Mouse (Mus musculus): ENCODE measurements around the gene Gm3278. TPM values are rescaled to one million over a fixed set of nuclear protein-coding genes. Genes with fewer than 3 reads are reported as not detected.
"Not testable (repeated sequence)": the region's sequence is repeated elsewhere in the genome, so short reads cannot be mapped to it uniquely, and the experiment has no call there.

The Gm3278 gene
- total RNA-seq (2021) = not detected
- long read RNA-seq, experiment 1 = 0 reads
- long read RNA-seq, experiment 2 = 0 reads

DNA sequence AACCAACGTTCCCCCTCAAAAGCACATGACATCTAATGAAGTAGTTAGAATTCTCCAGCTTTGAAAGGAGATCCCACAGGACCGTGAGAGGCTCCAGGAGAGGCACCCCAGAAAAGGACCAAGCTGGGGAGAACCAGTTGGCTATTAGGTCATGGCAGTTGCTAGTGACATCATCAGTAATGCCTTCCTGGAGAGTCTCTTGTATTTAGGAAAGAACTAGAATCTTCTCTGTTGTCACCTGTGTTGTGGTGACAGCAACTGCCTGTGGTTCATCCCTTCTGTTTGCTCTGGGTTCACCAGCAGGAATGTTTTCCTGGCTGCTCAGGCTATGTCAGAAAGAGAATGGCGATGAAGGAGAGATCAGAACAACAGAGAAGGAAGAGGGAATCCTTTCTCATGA is at the start of gene Gm3278:
Gene Gm3278, plus strand, starts transcription at position 301 of the 400 bp plus-strand sequence.
- DNase-seq; intact Hi-C loops (cut with DNase I; ENCODE audit: low total_unique reads): not testable (repeated sequence)

GRCm38 (mm10) chr14:4855299-4855980 is 36.8 kb upstream of the Gm3278 start, which contains the start of gene Gm3264:
Gene Gm3264 (plus strand): TSS chr14:4855576.
- intact Hi-C loops (cut with DNase I; ENCODE audit: low total_unique reads) = not testable (repeated sequence)
- peak; percentile 5 for DNase-seq

Other genes with a start within 250 kb of the Gm3278 start
- not detected for gene Gm3239, start 228.2 kb upstream of the Gm3278 start, total RNA-seq (2021)
- gene Gm7876, start 183.2 kb upstream of the Gm3278 start, total RNA-seq (2021) = not detected
- gene Gm3252, start 165.6 kb upstream of the Gm3278 start, total RNA-seq (2021) = under 1 TPM; 0.29 TPM
- gene Gm9602, start 116.1 kb upstream of the Gm3278 start, total RNA-seq (2021) = not detected
- not detected for gene Gm3269, start 54.3 kb upstream of the Gm3278 start, total RNA-seq (2021)
- 1 to 10 TPM; 1.0 to 3.0 TPM for gene Gm3264, start 36.8 kb upstream of the Gm3278 start, total RNA-seq (2021)
- gene Gm8297, start 91.5 kb downstream of the Gm3278 start, total RNA-seq (2021) = not detected
- gene Gm3298, start 123.5 kb downstream of the Gm3278 start, total RNA-seq (2021) = not detected
- not detected for gene 4930555G01Rik, start 158.2 kb downstream of the Gm3278 start, total RNA-seq (2021)
- under 1 TPM in 1 of 2 experiments, not detected in 1; 0.18 TPM for gene Gm8281, start 178.6 kb downstream of the Gm3278 start, total RNA-seq (2021)
- gene Gm8279, start 239.1 kb downstream of the Gm3278 start, total RNA-seq (2021) = not detected

All from gastrocnemius, postnatal 14 days (tissue).